Mouse (Mus musculus) C2C12 (cell line): Measurements from ENCODE around the gene Sertad1.

Experiments used
- CEBPB ChIP-seq: IDR thresholded peaks from one replicate; pipeline ENCODE4 v1.6.1; 2011; ENCODE audit warnings: low read depth, mild to moderate bottlenecking, control low read depth, moderate library complexity
- CTCF ChIP-seq: IDR thresholded peaks from one replicate; pipeline ENCODE4 v1.5.1; 2011; ENCODE audit not compliant: control insufficient read depth, insufficient read depth, insufficient read length
- FOSL1 ChIP-seq: IDR thresholded peaks from one replicate; pipeline ENCODE4 v1.8.0; 2011; ENCODE audit warnings: mild to moderate bottlenecking, low read length; ENCODE audit not compliant: poor library complexity, insufficient read depth, severe bottlenecking
- MAX ChIP-seq: IDR thresholded peaks from one replicate; pipeline ENCODE4 v1.6.1; 2011; ENCODE audit warnings: mild to moderate bottlenecking, control low read depth
- MYOD1 ChIP-seq: IDR thresholded peaks from one replicate; pipeline ENCODE4 v1.6.1; 2011; ENCODE audit warnings: low read depth; ENCODE audit not compliant: control insufficient read depth, insufficient read length
- MYOG ChIP-seq: IDR thresholded peaks from one replicate; pipeline ENCODE4 v1.6.1; 2011; ENCODE audit not compliant: control insufficient read depth, insufficient read length; ENCODE audit errors: extremely low read depth
- USF1 ChIP-seq: IDR thresholded peaks from one replicate; pipeline ENCODE4 v1.6.1; 2011; ENCODE audit warnings: low read depth, mild to moderate bottlenecking, control low read depth, moderate library complexity

- TF ChIP-seq CTCF (no peak), USF1 (no peak), MYOG (no peak), MYOD1 (no peak), CEBPB (no peak), MAX (no peak), FOSL1 (no peak)
These were observed 52.1 kb downstream of the Sertad1 start for GRCm38 (mm10) chr7:27538797-27539196.
